In the genomic region with DNA sequence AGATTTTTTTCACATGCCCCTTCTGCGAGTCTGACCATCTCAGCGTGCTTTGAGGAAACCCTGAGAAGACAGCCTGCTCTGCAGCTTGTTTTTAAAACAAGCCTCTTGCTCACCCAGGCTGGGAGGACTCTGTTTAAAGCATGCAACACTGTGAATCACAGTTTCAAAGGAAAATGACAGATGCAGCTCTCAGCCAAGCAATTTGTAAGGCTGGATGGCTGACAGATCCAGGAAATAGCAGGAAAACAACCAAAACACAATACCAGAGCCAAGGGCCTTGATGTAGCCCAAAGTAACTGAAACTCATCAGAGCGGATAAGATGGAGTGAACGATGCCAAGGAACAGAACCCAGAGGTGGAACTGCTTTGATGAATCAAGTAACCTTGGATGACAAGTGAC, we compare ENCODE assay signal across 9 mouse cellular contexts. TPM values are rescaled to one million over a fixed set of nuclear protein-coding genes. Genes with fewer than 3 reads are reported as not detected.
DNase-seq lines count a peak whose midpoint lies in the region; ATAC-seq and TF ChIP-seq lines count a peak whose summit lies in the region.
"Had no signal": no experiment of that assay in that cellular context is flagged by ENCODE, and none has a peak within 500 bp of the region (broad histone marks: within the 10 kb centered on the region; RNA-seq: fewer than 3 reads in every experiment).

No protein-coding gene starts in this region.

- DNase-seq in kidney, postnatal 0 days (ENCODE audit: low spot score): peak; percentile 21
- DNase-seq in kidney, adult 2 months: no peak
- DNase-seq in cerebellum, adult 8-10 months: peak; percentile 9
- peak; percentile 6 to 29 for DNase-seq in frontal cortex, postnatal 36 days (ENCODE audit: low spot score in 2 of 2)
- DNase-seq in lung, postnatal 36 days: peak; percentile 1
- no peak for DNase-seq in MN1 (ENCODE audit: low spot score)
- DNase-seq in T-cell, adult 2 months (ENCODE audit: low spot score): no peak

- H3K36me3 ChIP-seq in kidney, postnatal 0 days (ENCODE audit: insufficient read depth, low read length): no peaks in the 10 kb centered on the region
- H3K36me3 ChIP-seq in kidney, adult 2 months (ENCODE audit: control insufficient read depth, insufficient read depth, low read length): no peaks in the 10 kb centered on the region
- H3K36me3 ChIP-seq: embryonic facial prominence, embryonic 13.5 days; limb, embryonic 12.5 days had no signal

- no peak for ATAC-seq in kidney, postnatal 0 days (replicated peaks; ENCODE audit: low FRiP score, low read depth)

- no peaks in the 10 kb centered on the region for H3K27me3 ChIP-seq in kidney, postnatal 0 days (ENCODE audit: insufficient read depth, low read length)
- H3K27me3 ChIP-seq in kidney, adult 2 months (replicated peaks; ENCODE audit: control insufficient read depth, insufficient read depth, low read length): no peaks in the 10 kb centered on the region
- H3K27me3 ChIP-seq: embryonic facial prominence, embryonic 13.5 days; limb, embryonic 12.5 days had no signal

- no peak for TF ChIP-seq POLR2A in kidney, adult 2 months (IDR thresholded peaks at IDR 0.05; ENCODE audit: low read depth, low read length)

- no peaks in the 10 kb centered on the region for H3K9me3 ChIP-seq in kidney, postnatal 0 days (replicated peaks; ENCODE audit: low read length)
- H3K9me3 ChIP-seq: embryonic facial prominence, embryonic 13.5 days had no signal

- H3K4me1 ChIP-seq in kidney, postnatal 0 days (replicated peaks; ENCODE audit: insufficient read depth, low read length): no peaks in the 10 kb centered on the region
- H3K4me1 ChIP-seq in kidney, adult 2 months (ENCODE audit: control insufficient read depth, insufficient read depth, low read length): no peaks in the 10 kb centered on the region
- H3K4me1 ChIP-seq: embryonic facial prominence, embryonic 13.5 days; limb, embryonic 12.5 days had no signal

- WGBS in kidney, postnatal 0 days: 53% methylated on average over 4 of the region's 4 CpGs
- 66% methylated on average over 4 of the region's 4 CpGs for WGBS in kidney, adult 2 months

- no peak overlapping the region for H3K4me3 ChIP-seq in kidney, postnatal 0 days (replicated peaks; ENCODE audit: low read depth, low read length)
- H3K4me3 ChIP-seq in kidney, adult 2 months (ENCODE audit: insufficient read depth, low read depth, low read length): no peak overlapping the region
- H3K4me3 ChIP-seq: embryonic facial prominence, embryonic 13.5 days; limb, embryonic 12.5 days had no signal

- H3K9ac ChIP-seq in kidney, postnatal 0 days (ENCODE audit: low read depth, low read length): no peak overlapping the region
- H3K9ac ChIP-seq: embryonic facial prominence, embryonic 13.5 days; limb, embryonic 12.5 days had no signal

- H3K4me2 ChIP-seq in kidney, postnatal 0 days (ENCODE audit: low read length): no peak overlapping the region
- H3K4me2 ChIP-seq: embryonic facial prominence, embryonic 13.5 days; limb, embryonic 12.5 days had no signal

- no peak overlapping the region for H3K27ac ChIP-seq in kidney, postnatal 0 days
- no peak overlapping the region for H3K27ac ChIP-seq in kidney, adult 2 months (ENCODE audit: insufficient read depth, low read depth, low read length)
- H3K27ac ChIP-seq: embryonic facial prominence, embryonic 13.5 days; limb, embryonic 12.5 days had no signal

- TF ChIP-seq CTCF in kidney, postnatal 0 days (IDR thresholded peaks at IDR 0.05; ENCODE audit: low read depth): no peak
- no peak for TF ChIP-seq CTCF in kidney, adult 2 months (conservative IDR thresholded peaks at IDR 0.05; ENCODE audit: insufficient read depth, insufficient read length, low read depth, low read length)

RNA-seq across cellular contexts. Expression of gene Pard3, which starts 24.8 kb away (rescaled TPM):
- 23.1 and 23.2 TPM in 2 replicates for polyA plus RNA-seq in kidney, postnatal 0 days (2015; fragmentation: Nextera tagmentation; extraction: Ambion mirVana)
- polyA plus RNA-seq in kidney, adult 2 months (2012; rRNA removed): 51.2 and 56.6 TPM in 2 replicates

Comparison
In these comparisons a context has a peak if more than half of its experiments do, and no peak if none do; other contexts are left out.
1. DNase-seq: peak in kidney, postnatal 0 days (single experiment), cerebellum, adult 8-10 months (single experiment), frontal cortex, postnatal 36 days (2 of 2) and lung, postnatal 36 days (single experiment); none in kidney, adult 2 months (single experiment), MN1 (single experiment) and T-cell, adult 2 months (single experiment).